ENCODE assay signal across 21 mouse cellular contexts in genomic region chr7:16872478-16872877, GRCm38 (mm10). TPM values are rescaled to one million over a fixed set of nuclear protein-coding genes. Genes with fewer than 3 reads are reported as not detected.
DNase-seq lines count a peak whose midpoint lies in the region; ATAC-seq and TF ChIP-seq lines count a peak whose summit lies in the region.
"Had no signal": no experiment of that assay in that cellular context is flagged by ENCODE, and none has a peak within 500 bp of the region (broad histone marks: within the 10 kb centered on the region; RNA-seq: fewer than 3 reads in every experiment).

No protein-coding gene starts in this region.

- H3K27ac ChIP-seq in gastrocnemius, adult 2 months: no peak overlapping the region
- H3K27ac ChIP-seq in limb, embryonic 12.5 days: peak overlapping the region; percentile 12; the same call in 1 of the 2 replicates
- no peak overlapping the region for H3K27ac ChIP-seq in limb, embryonic 10.5 days
- H3K27ac ChIP-seq: embryonic facial prominence, embryonic 13.5 days; embryonic facial prominence, embryonic 15.5 days; forebrain, embryonic 10.5 days; forebrain, embryonic 12.5 days had no signal

- WGBS in limb, embryonic 12.5 days: 93% methylated on average over 9 of the region's 9 CpGs
- 95% methylated on average over 9 of the region's 9 CpGs for WGBS in limb, embryonic 10.5 days

- H3K9me3 ChIP-seq in limb, embryonic 12.5 days: no peaks in the 10 kb centered on the region
- H3K9me3 ChIP-seq in limb, embryonic 10.5 days (replicated peaks): no peaks in the 10 kb centered on the region
- H3K9me3 ChIP-seq: embryonic facial prominence, embryonic 13.5 days; embryonic facial prominence, embryonic 15.5 days; forebrain, embryonic 10.5 days; forebrain, embryonic 12.5 days had no signal

- intact Hi-C loops in gastrocnemius, adult 2 months (cut with DNase I): no loop called here
- intact Hi-C loops in gastrocnemius, postnatal 14 days (cut with DNase I; ENCODE audit: low total_unique reads): no loop called here

- no peak overlapping the region for H3K9ac ChIP-seq in limb, embryonic 12.5 days (replicated peaks)
- H3K9ac ChIP-seq: embryonic facial prominence, embryonic 13.5 days; embryonic facial prominence, embryonic 15.5 days; forebrain, embryonic 12.5 days had no signal

- peaks cover 18% of the 10 kb centered on the region for H3K4me1 ChIP-seq in limb, embryonic 12.5 days (replicated peaks)
- peaks cover 33% of the 10 kb centered on the region for H3K4me1 ChIP-seq in limb, embryonic 10.5 days

- no peak for TF ChIP-seq CTCF in gastrocnemius, adult 2 months (IDR thresholded peaks at IDR 0.05)

- no peak overlapping the region for H3K4me2 ChIP-seq in limb, embryonic 12.5 days
- H3K4me2 ChIP-seq: embryonic facial prominence, embryonic 13.5 days; embryonic facial prominence, embryonic 15.5 days; forebrain, embryonic 12.5 days had no signal

- peaks cover 31% of the 10 kb centered on the region for H3K36me3 ChIP-seq in limb, embryonic 12.5 days
- H3K36me3 ChIP-seq in limb, embryonic 10.5 days: peaks cover 42% of the 10 kb centered on the region

- no peak for ATAC-seq in limb, embryonic 12.5 days (ENCODE audit: insufficient number of reproducible peaks, insufficient read depth, low FRiP score, low TSS enrichment, low read depth)
- ATAC-seq: forebrain, embryonic 14.5 days; forebrain, embryonic 16.5 days had no signal

- no peak overlapping the region for H3K4me3 ChIP-seq in gastrocnemius, adult 2 months
- no peak overlapping the region for H3K4me3 ChIP-seq in limb, embryonic 12.5 days (replicated peaks)
- no peak overlapping the region for H3K4me3 ChIP-seq in limb, embryonic 10.5 days
- H3K4me3 ChIP-seq: embryonic facial prominence, embryonic 13.5 days; embryonic facial prominence, embryonic 15.5 days; erythroblast, embryonic 14.5 days; forebrain, embryonic 10.5 days; forebrain, embryonic 12.5 days had no signal

- H3K27me3 ChIP-seq in limb, embryonic 12.5 days: no peaks in the 10 kb centered on the region
- no peaks in the 10 kb centered on the region for H3K27me3 ChIP-seq in limb, embryonic 10.5 days (ENCODE audit: low read depth, poor library complexity, severe bottlenecking)
- H3K27me3 ChIP-seq: embryonic facial prominence, embryonic 13.5 days; embryonic facial prominence, embryonic 15.5 days; forebrain, embryonic 12.5 days had no signal

- DNase-seq in gastrocnemius, adult 2 months: peak; percentile 9
- DNase-seq in gastrocnemius, postnatal 14 days: no peak
- no peak for DNase-seq in limb, embryonic 10.5 days (ENCODE audit: low spot score)
- DNase-seq: adrenal gland, adult 2 months; adrenal gland, postnatal 10 days; adrenal gland, postnatal 25 days; cerebellum, adult 11 months; cerebellum, adult 18-20 months; cerebellum, adult 8-10 months; cerebellum, postnatal 10 days; cerebellum, postnatal 25 days; embryo, embryonic 11 days had no signal

RNA-seq across cellular contexts. Expression of gene Dact3, which starts 2.6 kb away (rescaled TPM):
- total RNA-seq in gastrocnemius, adult 2 months (2021): 1 to 10 TPM in 1 of 2 experiments, under 1 TPM in 1; 0.99 to 1.7 TPM
- total RNA-seq in gastrocnemius, postnatal 14 days (2021): 1 to 10 TPM; 3.9 to 7.1 TPM
- polyA plus RNA-seq in limb, embryonic 12.5 days (2016; fragmentation: Nextera tagmentation; extraction: Ambion mirVana): 9.8 and 12.5 TPM in 2 replicates
- 7.0 and 8.2 TPM in 2 replicates for polyA plus RNA-seq in limb, embryonic 10.5 days (2016; fragmentation: Nextera tagmentation; extraction: Ambion mirVana)

RNA-seq across cellular contexts. Expression of gene Gng8, which starts 19.1 kb away (rescaled TPM):
- total RNA-seq in gastrocnemius, adult 2 months (2021): not detected
- under 1 TPM; 0.47 to 0.66 TPM for total RNA-seq in gastrocnemius, postnatal 14 days (2021)
- 13.2 and 16.2 TPM in 2 replicates for polyA plus RNA-seq in limb, embryonic 12.5 days (2016; fragmentation: Nextera tagmentation; extraction: Ambion mirVana)
- 15.4 and 18.5 TPM in 2 replicates for polyA plus RNA-seq in limb, embryonic 10.5 days (2016; fragmentation: Nextera tagmentation; extraction: Ambion mirVana)
- total RNA-seq: common myeloid progenitor, adult 5-6 weeks had no signal
- polyA plus RNA-seq: erythroblast, embryonic 14.5 days had no signal

RNA-seq across cellular contexts. Expression of gene Prkd2, which starts 29.8 kb away (rescaled TPM):
- total RNA-seq in gastrocnemius, adult 2 months (2021): 1 to 10 TPM; 3.9 to 8.2 TPM
- 10 to 100 TPM in 1 of 2 experiments, 1 to 10 TPM in 1; 8.5 to 11.8 TPM for total RNA-seq in gastrocnemius, postnatal 14 days (2021)
- 16.0 and 16.2 TPM in 2 replicates for polyA plus RNA-seq in limb, embryonic 12.5 days (2016; fragmentation: Nextera tagmentation; extraction: Ambion mirVana)
- 15.0 and 15.6 TPM in 2 replicates for polyA plus RNA-seq in limb, embryonic 10.5 days (2016; fragmentation: Nextera tagmentation; extraction: Ambion mirVana)

RNA-seq across cellular contexts. Expression of gene Ptgir, which starts 33.8 kb away (rescaled TPM):
- total RNA-seq in gastrocnemius, adult 2 months (2021): under 1 TPM; 0.67 to 0.79 TPM
- total RNA-seq in gastrocnemius, postnatal 14 days (2021): 1 to 10 TPM; 1.6 to 2.6 TPM
- polyA plus RNA-seq in limb, embryonic 12.5 days (2016; fragmentation: Nextera tagmentation; extraction: Ambion mirVana): 0.96 and 1.1 TPM in 2 replicates
- 0.18 and 0.43 TPM in 2 replicates for polyA plus RNA-seq in limb, embryonic 10.5 days (2016; fragmentation: Nextera tagmentation; extraction: Ambion mirVana)

RNA-seq across cellular contexts. Expression of gene Calm3, which starts 51.4 kb away (rescaled TPM):
- 100 to 1,000 TPM; 290 to 400 TPM for total RNA-seq in gastrocnemius, adult 2 months (2021)
- total RNA-seq in gastrocnemius, postnatal 14 days (2021): 100 to 1,000 TPM; 247 to 276 TPM
- polyA plus RNA-seq in limb, embryonic 12.5 days (2016; fragmentation: Nextera tagmentation; extraction: Ambion mirVana): 108 and 123 TPM in 2 replicates
- polyA plus RNA-seq in limb, embryonic 10.5 days (2016; fragmentation: Nextera tagmentation; extraction: Ambion mirVana): 127 and 134 TPM in 2 replicates
